Mouse (Mus musculus): ENCODE results near the gene Gapvd1. TPM values are rescaled to one million over a fixed set of nuclear protein-coding genes. Genes with fewer than 3 reads are reported as not detected.

The Gapvd1 gene
- total RNA-seq, 2 experiments from 2014 or later: 43.8 to 45.4 TPM

- no peak for DNase-seq
- intact Hi-C loops (cut with DNase I): no loop called here
These were observed 110.2 kb downstream of the Gapvd1 start for GRCm38 (mm10) chr2:34644571-34645526.

DNA sequence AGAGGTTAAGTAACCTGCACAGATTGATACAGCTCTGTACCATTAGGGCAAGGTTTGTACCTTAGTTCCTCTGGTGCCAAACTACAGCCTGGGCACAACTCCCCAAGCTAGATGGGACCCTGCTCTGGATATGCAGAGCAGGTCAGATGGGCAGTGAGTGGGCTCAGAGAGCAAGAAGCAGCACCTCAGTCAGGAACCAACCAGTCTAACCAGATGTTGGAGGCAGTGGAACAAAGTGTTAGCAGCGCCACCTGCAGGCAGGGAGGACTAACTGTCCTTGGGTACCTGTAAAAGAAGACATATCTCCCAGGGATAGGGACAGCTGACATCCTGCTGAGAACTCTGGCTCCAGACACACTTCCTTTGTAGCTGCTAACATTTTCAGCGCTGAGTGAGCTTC lies 112.7 kb downstream of the Gapvd1 start:
- DNase-seq: peak in 1 of 2 experiments; percentile 41
- intact Hi-C loops (cut with DNase I): no loop called here

DNA sequence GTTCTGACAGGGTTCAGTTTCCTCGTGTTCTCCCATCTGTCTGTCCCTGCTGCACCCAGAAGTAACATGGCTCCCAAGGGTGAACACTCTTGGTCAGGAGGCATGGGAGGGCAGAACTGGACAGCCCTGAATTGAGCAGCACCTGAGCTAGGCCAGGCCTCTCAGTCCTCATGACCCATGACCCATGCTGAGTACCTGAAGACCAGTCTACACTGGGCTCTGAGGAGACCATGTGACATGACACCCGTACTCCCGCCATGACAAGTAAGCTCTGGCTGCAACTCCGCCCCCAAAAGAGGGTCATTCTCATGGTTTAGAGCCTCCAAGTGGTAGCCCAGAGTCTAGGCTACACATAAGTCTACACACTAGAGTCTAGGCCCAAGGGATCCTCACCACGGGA lies 115.3 kb downstream of the Gapvd1 start:
- intact Hi-C loops (cut with DNase I): loop anchor here (2.0 to 10.0 kb wide), 3 partner anchors 667 to 895 kb away; no protein-coding TSS in a partner anchor
- no peak for DNase-seq

- intact Hi-C loops (cut with DNase I): loop anchor here (2.0 to 10.0 kb wide), 3 partner anchors 666 to 894 kb away; no protein-coding TSS in a partner anchor
- DNase-seq: peak; percentile 87 to 91
These were observed 115.9 kb downstream of the Gapvd1 start for GRCm38 (mm10) chr2:34638955-34639650.

GRCm38 (mm10) chr2:34635249-34636165 lies 119.5 kb downstream of the Gapvd1 start:
- intact Hi-C loops (cut with DNase I): loop anchor here (10.0 kb wide), 2 partner anchors 811 to 891 kb away; no protein-coding TSS in a partner anchor
- DNase-seq: no peak

- no peak for DNase-seq
- intact Hi-C loops (cut with DNase I): loop anchor here (5.0 to 10.0 kb wide), 3 partner anchors 105 to 887 kb away; no protein-coding TSS in a partner anchor
These were observed 123.0 kb downstream of the Gapvd1 start for GRCm38 (mm10) chr2:34632051-34632450.

- DNase-seq: no peak
- intact Hi-C loops (cut with DNase I): loop anchor here (5.0 to 10.0 kb wide), 3 partner anchors 103 to 886 kb away; no protein-coding TSS in a partner anchor
These were observed 124.6 kb downstream of the Gapvd1 start for GRCm38 (mm10) chr2:34630445-34630844.

DNA sequence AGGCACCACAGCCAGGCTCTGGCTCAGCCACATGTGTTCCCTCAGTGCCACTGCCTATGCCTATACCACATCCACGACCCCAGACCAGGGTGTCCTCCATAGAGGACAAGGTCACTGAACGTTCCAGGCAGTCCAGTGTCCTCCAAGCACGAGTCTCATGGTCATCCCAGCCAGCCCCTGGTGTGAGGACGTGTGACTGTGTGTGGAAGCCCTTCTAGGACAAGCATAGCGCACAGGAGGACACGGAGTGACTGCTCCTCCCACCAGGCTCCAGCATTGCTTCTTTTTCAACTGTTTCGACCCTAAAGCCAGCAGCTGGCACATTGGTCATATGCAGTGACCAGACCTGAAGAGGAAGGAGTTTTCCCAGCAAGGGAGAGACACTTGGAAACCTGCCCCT lies 125.3 kb downstream of the Gapvd1 start:
- intact Hi-C loops (cut with DNase I): loop anchor here (5.0 to 10.0 kb wide), 3 partner anchors 102 to 885 kb away; no protein-coding TSS in a partner anchor
- no peak for DNase-seq

DNA sequence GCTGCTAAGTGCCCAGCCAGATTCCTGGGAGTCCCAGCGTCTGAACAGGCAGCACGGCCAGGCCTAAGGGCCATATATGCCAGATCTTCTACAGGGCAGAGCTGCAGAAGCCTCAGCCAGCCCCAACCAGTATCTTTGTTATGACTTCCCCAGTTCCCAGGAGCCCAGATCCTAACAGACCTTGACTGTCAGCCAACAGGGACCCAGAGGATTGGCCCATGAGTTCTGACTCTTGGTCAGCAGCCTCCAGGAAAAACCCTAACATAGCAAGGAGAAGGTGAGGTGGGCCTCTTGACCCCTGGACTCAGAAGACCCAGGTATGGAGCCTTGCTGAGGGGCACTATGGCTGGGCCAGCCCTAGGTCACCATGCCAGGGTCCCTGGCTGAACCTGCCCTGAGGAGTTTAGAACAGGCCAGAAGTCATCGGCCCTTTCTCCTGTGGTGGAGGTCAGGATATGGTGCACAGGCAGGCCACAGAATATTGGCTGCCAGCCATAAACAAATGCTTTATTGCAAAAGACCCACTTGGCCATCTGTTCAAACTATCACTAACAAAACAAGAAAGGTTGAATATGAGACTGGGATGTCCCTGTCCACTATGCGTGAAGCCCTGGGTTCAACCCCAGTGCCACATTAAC lies 126.0 kb downstream of the Gapvd1 start:
- DNase-seq: peak; percentile 14 to 30
- intact Hi-C loops (cut with DNase I): no loop called here

DNA sequence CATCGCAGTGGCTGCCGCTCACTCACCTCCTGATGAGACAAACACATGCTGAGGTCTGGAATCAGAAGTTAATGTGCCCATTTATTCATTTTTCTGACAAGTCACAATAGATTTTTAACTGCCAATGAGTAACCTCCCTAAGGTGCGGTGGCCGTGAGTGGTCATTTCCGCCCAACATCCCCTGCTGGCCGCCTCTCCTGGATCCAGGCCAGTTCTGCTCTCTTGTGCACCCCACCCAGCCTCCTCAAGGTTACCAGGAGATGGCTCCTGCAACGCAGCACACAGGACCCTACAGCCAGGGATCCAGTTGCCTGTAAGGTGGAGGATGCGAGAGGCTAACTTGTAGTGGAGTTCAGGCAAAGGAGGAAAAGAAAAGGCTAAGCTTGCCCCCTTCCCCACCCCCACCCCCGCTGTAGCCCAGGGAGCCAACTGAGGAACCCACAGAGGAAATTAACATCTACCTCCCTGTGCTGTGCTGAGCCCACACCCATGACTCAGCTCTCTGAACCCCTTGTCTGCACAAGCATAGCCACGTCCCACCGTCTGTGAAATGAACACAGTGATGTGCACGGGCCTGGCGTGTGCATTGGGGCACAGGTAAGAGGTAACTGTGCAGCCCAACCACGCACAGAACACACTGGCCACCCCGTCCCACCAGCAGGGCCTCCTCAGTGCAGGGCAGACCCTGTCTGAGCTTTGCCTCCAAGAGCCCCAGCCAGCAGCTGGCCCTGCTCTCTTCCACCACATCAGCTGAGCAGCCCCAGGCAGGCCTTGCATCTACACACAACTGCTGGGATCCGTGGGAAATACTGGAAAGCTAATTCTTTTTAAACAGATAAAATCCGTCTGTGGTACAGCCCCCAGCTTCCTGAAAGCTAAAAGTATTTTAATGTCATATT lies 127.5 kb downstream of the Gapvd1 start:
- DNase-seq: peak; percentile 51 to 57
- intact Hi-C loops (cut with DNase I): no loop called here

Other genes with a start within 250 kb of the Gapvd1 start
- 100 to 1,000 TPM; 383 to 477 TPM for gene Hspa5, start 16.7 kb upstream of the Gapvd1 start, total RNA-seq (2021)
- gene Rabepk, start 44.7 kb upstream of the Gapvd1 start, total RNA-seq (2021): 10 to 100 TPM in 1 of 2 experiments, 1 to 10 TPM in 1; 9.3 to 13.1 TPM
- 10 to 100 TPM; 60.1 to 61.1 TPM for gene Fbxw2, start 71.1 kb upstream of the Gapvd1 start, total RNA-seq (2021)
- not detected for gene Gm34653, start 77.8 kb upstream of the Gapvd1 start, total RNA-seq (2021)
- 1 to 10 TPM; 1.1 to 1.2 TPM for gene Cutal, start 119.2 kb upstream of the Gapvd1 start, total RNA-seq (2021)
- 10 to 100 TPM; 15.2 to 16.5 TPM for gene Psmd5, start 119.7 kb upstream of the Gapvd1 start, total RNA-seq (2021)
- gene Phf19, start 158.8 kb upstream of the Gapvd1 start, total RNA-seq (2021): 1 to 10 TPM; 1.9 TPM
- gene Traf1, start 206.5 kb upstream of the Gapvd1 start, total RNA-seq (2021): 1 to 10 TPM; 1.3 to 1.7 TPM

All from heart, postnatal 14 days (tissue).